Mouse (Mus musculus) CH12.LX (cell line): Measurements from ENCODE around the gene Ppp1r14a. TPM values are rescaled to one million over a fixed set of nuclear protein-coding genes. Genes with fewer than 3 reads are reported as not detected.

ENCODE experiments used
- DNase-seq: peaks from one replicate; pipeline ENCODE4 v3.0.0-alpha.2; 2013; ENCODE audit errors: extremely low read depth
- H3K27ac ChIP-seq: 2 replicates; pipeline ENCODE4 v1.5.1; 2012; ENCODE audit warnings: low read depth, mild to moderate bottlenecking, control low read depth, moderate library complexity; ENCODE audit not compliant: insufficient read depth
- H3K27me3 ChIP-seq: replicated peaks from 2 replicates; pipeline ENCODE3; 2012; ENCODE audit warnings: inconsistent platforms
- H3K36me3 ChIP-seq, 2 experiments: replicated peaks in 1 of 2; 2 replicates each; pipeline versions ENCODE3 to v1.6.1; 2012; ENCODE audit warnings: inconsistent platforms in 1 of 2, low read length in 1 of 2, mild to moderate bottlenecking in 1 of 2, mixed read lengths in 1 of 2, moderate library complexity in 1 of 2; ENCODE audit not compliant: control insufficient read depth in 1 of 2, insufficient read depth in 1 of 2
- H3K4me1 ChIP-seq, 2 experiments: 2 replicates each; pipeline ENCODE4 v1.6.1; 2012; ENCODE audit warnings: inconsistent platforms in 1 of 2, moderate library complexity in 1 of 2; ENCODE audit not compliant: insufficient read depth in 2 of 2, control insufficient read depth in 1 of 2
- H3K4me2 ChIP-seq: 2 replicates; pipeline ENCODE4 v1.6.1; 2012; ENCODE audit warnings: low read depth, mild to moderate bottlenecking, control low read depth; ENCODE audit not compliant: poor library complexity, insufficient read depth, severe bottlenecking
- H3K4me3 ChIP-seq, 3 experiments: fragments of 150-350 bp in 1 of 3; sonication (generic) in 1 of 3; replicated peaks in 1 of 3; 2 replicates each; pipeline versions ENCODE3 to v1.5.1; 2011 to 2012; ENCODE audit warnings: low read depth in 2 of 3, low read length in 2 of 3, mild to moderate bottlenecking in 2 of 3, moderate library complexity in 2 of 3, control low read depth in 1 of 3, improper control_type of control experiment in 1 of 3, inconsistent platforms in 1 of 3, mixed read lengths in 1 of 3; ENCODE audit not compliant: poor library complexity in 1 of 3
- H3K79me2 ChIP-seq: replicated peaks from 2 replicates; pipeline ENCODE4 v1.6.1; 2012; ENCODE audit warnings: mild to moderate bottlenecking, moderate library complexity; ENCODE audit not compliant: control insufficient read depth, poor library complexity, insufficient read depth, severe bottlenecking; ENCODE audit errors: extremely low read depth
- H3K9ac ChIP-seq: 2 replicates; pipeline ENCODE4 v1.6.1; 2012; ENCODE audit warnings: low read depth, mild to moderate bottlenecking, control low read depth, moderate library complexity; ENCODE audit not compliant: insufficient read depth
- H3K9me3 ChIP-seq: replicated peaks from 2 replicates; pipeline ENCODE3; 2012; ENCODE audit warnings: low read length, inconsistent platforms, mixed read lengths
- BHLHE40 ChIP-seq: IDR thresholded peaks from 2 replicates; pipeline ENCODE4 v1.6.1; 2011; ENCODE audit warnings: mild to moderate bottlenecking, low read depth, low read length, improper control_type of control experiment
- CHD1 ChIP-seq: IDR thresholded peaks from 2 replicates; pipeline ENCODE4 v1.6.1; 2012; ENCODE audit warnings: low read depth, low read length, improper control_type of control experiment, inconsistent platforms
- CHD2 ChIP-seq: IDR thresholded peaks from 2 replicates; pipeline ENCODE4 v1.6.1; 2011; ENCODE audit warnings: low read length, improper control_type of control experiment
- CTCF ChIP-seq, 2 experiments: IDR thresholded peaks in 1 of 2; conservative IDR thresholded peaks in 1 of 2; 2 replicates each; pipeline ENCODE4 v1.5.1; 2011 to 2012; ENCODE audit warnings: low read depth in 2 of 2, low read length in 2 of 2, improper control_type of control experiment in 1 of 2, inconsistent platforms in 1 of 2, mild to moderate bottlenecking in 1 of 2, moderate library complexity in 1 of 2
- E2F4 ChIP-seq: IDR thresholded peaks from 2 replicates; pipeline ENCODE4 v1.6.1; 2011; ENCODE audit warnings: low read depth, low read length, improper control_type of control experiment; ENCODE audit not compliant: insufficient replicate concordance
- ELF1 ChIP-seq: IDR thresholded peaks from 2 replicates; pipeline ENCODE4 v1.6.1; 2014; ENCODE audit warnings: low read depth, mild to moderate bottlenecking, inconsistent platforms, low read length, improper control_type of control experiment
- EP300 ChIP-seq: IDR thresholded peaks from 2 replicates; pipeline ENCODE4 v1.6.1; 2011; ENCODE audit warnings: low read length, improper control_type of control experiment
- ETS1 ChIP-seq: conservative IDR thresholded peaks from 2 replicates; pipeline ENCODE4 v1.6.1; 2012; ENCODE audit warnings: low read depth, mild to moderate bottlenecking, inconsistent platforms, low read length, improper control_type of control experiment, moderate library complexity
- GABPA ChIP-seq: IDR thresholded peaks from 2 replicates; pipeline ENCODE4 v1.6.1; 2012; ENCODE audit warnings: low read depth, low read length, improper control_type of control experiment, inconsistent platforms; ENCODE audit not compliant: insufficient replicate concordance
- JUN ChIP-seq: IDR thresholded peaks from 2 replicates; pipeline ENCODE4 v1.6.1; 2011; ENCODE audit warnings: low read depth, mild to moderate bottlenecking, low read length, improper control_type of control experiment, moderate library complexity; ENCODE audit not compliant: insufficient read depth
- JUND ChIP-seq: conservative IDR thresholded peaks from 2 replicates; pipeline ENCODE4 v1.6.1; 2011; ENCODE audit warnings: low read depth, low read length, improper control_type of control experiment
- KAT2A ChIP-seq: IDR thresholded peaks from 2 replicates; pipeline ENCODE4 v1.6.1; 2012; ENCODE audit warnings: low read length, improper control_type of control experiment, inconsistent platforms; ENCODE audit not compliant: insufficient replicate concordance
- MAFK ChIP-seq: IDR thresholded peaks from 2 replicates; pipeline ENCODE4 v1.6.1; 2011; ENCODE audit warnings: low read length, improper control_type of control experiment; ENCODE audit not compliant: insufficient replicate concordance
- MAX ChIP-seq: IDR thresholded peaks from 2 replicates; pipeline ENCODE4 v1.6.1; 2011; ENCODE audit warnings: low read length, improper control_type of control experiment
- MEF2A ChIP-seq: IDR thresholded peaks from 2 replicates; pipeline ENCODE4 v1.6.1; 2014; ENCODE audit warnings: low read depth, mild to moderate bottlenecking, inconsistent platforms, low read length, improper control_type of control experiment, borderline replicate concordance
- MXI1 ChIP-seq: IDR thresholded peaks from 2 replicates; pipeline ENCODE4 v1.6.1; 2011; ENCODE audit warnings: mild to moderate bottlenecking, low read depth, low read length, improper control_type of control experiment
- MYC ChIP-seq: IDR thresholded peaks from 2 replicates; pipeline ENCODE4 v1.6.1; 2011; ENCODE audit warnings: low read depth, mild to moderate bottlenecking, improper control_type of control experiment, low read length
- NELFE ChIP-seq: IDR thresholded peaks from 2 replicates; pipeline ENCODE4 v1.6.1; 2011; ENCODE audit warnings: low read depth, low read length, improper control_type of control experiment
- NRF1 ChIP-seq: IDR thresholded peaks from 2 replicates; pipeline ENCODE4 v1.6.1; 2014; ENCODE audit warnings: low read depth, mild to moderate bottlenecking, inconsistent platforms, low read length, improper control_type of control experiment, moderate library complexity
- PAX5 ChIP-seq: IDR thresholded peaks from 2 replicates; pipeline ENCODE4 v1.6.1; 2012; ENCODE audit warnings: low read length, inconsistent platforms, mixed read lengths
- POLR2AphosphoS2 ChIP-seq: IDR thresholded peaks from 2 replicates; pipeline ENCODE4 v1.6.1; 2011; ENCODE audit warnings: low read depth, low read length, improper control_type of control experiment
- RCOR1 ChIP-seq: conservative IDR thresholded peaks from 2 replicates; pipeline ENCODE4 v1.6.1; 2012; ENCODE audit warnings: low read depth, mild to moderate bottlenecking, inconsistent platforms, low read length, improper control_type of control experiment
- SIN3A ChIP-seq: IDR thresholded peaks from 2 replicates; pipeline ENCODE4 v1.6.1; 2012; ENCODE audit warnings: low read length, improper control_type of control experiment, inconsistent platforms
- SMC3 ChIP-seq: IDR thresholded peaks from 2 replicates; pipeline ENCODE4 v1.6.1; 2011; ENCODE audit warnings: low read depth, low read length, improper control_type of control experiment
- UBTF ChIP-seq: IDR thresholded peaks from 2 replicates; pipeline ENCODE4 v1.6.1; 2012; ENCODE audit warnings: low read depth, mild to moderate bottlenecking, inconsistent platforms, low read length, improper control_type of control experiment, moderate library complexity
- USF2 ChIP-seq: conservative IDR thresholded peaks from 2 replicates; pipeline ENCODE4 v1.6.1; 2011; ENCODE audit warnings: low read depth, low read length, improper control_type of control experiment
- ZC3H11A ChIP-seq: IDR thresholded peaks from 2 replicates; pipeline ENCODE4 v1.6.1; 2012; ENCODE audit warnings: low read depth, mild to moderate bottlenecking, inconsistent platforms, low read length, improper control_type of control experiment
- ZKSCAN1 ChIP-seq: IDR thresholded peaks from 2 replicates; pipeline ENCODE4 v1.6.1; 2012; ENCODE audit warnings: low read depth, inconsistent platforms, low read length, improper control_type of control experiment, borderline replicate concordance
- ZMIZ1 ChIP-seq: IDR thresholded peaks from 2 replicates; pipeline ENCODE4 v1.6.1; 2012; ENCODE audit warnings: low read depth, mild to moderate bottlenecking, inconsistent platforms, low read length, improper control_type of control experiment
- ZNF384 ChIP-seq: IDR thresholded peaks from 2 replicates; pipeline ENCODE4 v1.6.1; 2012; ENCODE audit warnings: low read depth, low read length, improper control_type of control experiment, inconsistent platforms
- dilution Hi-C: fragments of 300-500 bp; cut with MboI; formaldehyde crosslinking; loops from 2 replicates; pipeline ENCODE4 v1.14.3; 2020; ENCODE audit warnings: low sequenced_read_pairs; ENCODE audit not compliant: extremely low pct_unique_long_range_greater_than_20kb, extremely low pct_ligation_motif_present
- in situ Hi-C: fragments of 300-500 bp; cut with MboI; formaldehyde crosslinking; loops from 3 replicates; pipeline ENCODE4 v1.14.3; 2019; ENCODE audit warnings: low sequenced_read_pairs, low pct_ligation_motif_present, low pct_unique_long_range_greater_than_20kb, mixed read lengths
- polyA plus RNA-seq: library from polyadenylated mRNA; unstranded; fragments of >175 nt; gene quantifications from 2 replicates; pipeline ENCODE4 v1.2.1, GENCODE M21; 2012; ENCODE audit warnings: low read depth; ENCODE audit not compliant: insufficient read length
- total RNA-seq, 2 experiments: library from RNA; depleted of rRNA; stranded (reverse); fragments of 300-350 nt in 1 of 2; fragments of >200 nt in 1 of 2; gene quantifications; 2 replicates each; pipeline ENCODE4 v1.2.3; 2012 to 2014

Ppp1r14a gene
- total and polyA plus RNA-seq, 3 experiments = not detected

DNA sequence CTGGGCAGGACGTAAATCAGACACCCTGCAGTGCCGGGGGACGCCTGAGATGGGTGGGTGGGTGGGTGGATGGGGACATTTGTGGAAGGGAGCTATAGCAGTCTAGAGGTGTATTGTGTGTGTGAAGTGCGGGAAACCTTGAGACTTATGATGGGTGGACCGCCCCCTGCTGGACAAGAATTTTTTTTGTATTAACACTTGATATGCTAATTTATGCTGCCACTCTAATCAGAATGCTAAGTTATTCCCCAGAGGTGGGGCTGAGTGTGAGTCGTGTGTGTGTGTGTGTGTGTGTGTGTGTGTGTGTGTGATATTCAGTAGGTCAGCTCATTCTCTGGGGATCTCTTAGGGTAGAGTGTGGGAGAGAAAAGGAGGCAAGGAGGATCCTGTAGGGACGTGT is 17.5 kb downstream of the Ppp1r14a start:
- dilution Hi-C loops = no loop called here

GRCm38 (mm10) chr7:29307350-29308104 is 18.4 kb downstream of the Ppp1r14a start:
- Histone ChIP-seq H3K9ac (peak overlapping the region; percentile 21; the same call in 1 of the 2 replicates), H3K27me3 (peaks cover 85% of the 10 kb centered on the region), H3K79me2 (no peaks in the 10 kb centered on the region), H3K4me2 (peak overlapping the region; percentile 41), H3K36me3 (no peaks in the 10 kb centered on the region), H3K4me3 (peak overlapping the region; percentile 50 to 79 (median 53)), H3K27ac (no peak overlapping the region), H3K9me3 (peaks cover 6% of the 10 kb centered on the region), H3K4me1 (peaks cover 0 to 23% of the 10 kb centered on the region in 2 experiments; a peak in 3 of 4 replicates)
- peak; percentile 87 for DNase-seq
- dilution Hi-C loops (no loop called here), in situ Hi-C loops (no loop called here)
- TF ChIP-seq SMC3 (no peak), PAX5 (no peak), ELF1 (peak; percentile 63), ZMIZ1 (no peak), NELFE (peak; percentile 48; the same call in 1 of the 2 replicates), ZC3H11A (no peak), NRF1 (peak; percentile 49; the same call in 1 of the 2 replicates), BHLHE40 (peak; percentile 95), ZNF384 (no peak), GABPA (peak; percentile 37; the same call in 1 of the 2 replicates), CHD2 (peak; percentile 91), UBTF (no peak), JUND (no peak), CHD1 (0 out of 2 replicates have a peak, but pooled peaks have one; percentile 20), ETS1 (no peak), ZKSCAN1 (no peak), RCOR1 (no peak), SIN3A (peak; percentile 66; the same call in 1 of the 2 replicates), EP300 (no peak), E2F4 (no peak), MEF2A (no peak), JUN (no peak), USF2 (no peak), KAT2A (peak; percentile 86; the same call in 1 of the 2 replicates), CTCF (conservative IDR thresholded peaks at IDR 0.05 in 1 of 2, IDR thresholded peaks at IDR 0.05 in 1 of 2; ENCODE audit: low read depth in 2 of 2, low read length in 2 of 2) (no peak), MXI1 (peak; percentile 93), MAFK (no peak), MAX (peak; percentile 93), POLR2AphosphoS2 (no peak)

More for the DNA sequence above, 17.5 kb downstream of the Ppp1r14a start:
- Histone ChIP-seq H3K4me1 (peaks cover 0 to 27% of the 10 kb centered on the region in 2 experiments; a peak in 3 of 4 replicates), H3K79me2 (no peaks in the 10 kb centered on the region), H3K9me3 (peaks cover 6% of the 10 kb centered on the region), H3K4me3 (no peak overlapping the region), H3K27me3 (peaks cover 88% of the 10 kb centered on the region), H3K36me3 (no peaks in the 10 kb centered on the region), H3K27ac (no peak overlapping the region), H3K9ac (no peak overlapping the region), H3K4me2 (no peak overlapping the region)
- in situ Hi-C loops = no loop called here
- TF ChIP-seq MAFK (no peak), MYC (no peak), CTCF (conservative IDR thresholded peaks at IDR 0.05 in 1 of 2, IDR thresholded peaks at IDR 0.05 in 1 of 2; ENCODE audit: low read depth in 2 of 2, low read length in 2 of 2) (peak; percentile 22 to 58; a peak in 3 of 4 replicates), BHLHE40 (no peak)
- peak; percentile 66 for DNase-seq
